Mouse (Mus musculus): ENCODE data around the gene Btnl4. TPM values are rescaled to one million over a fixed set of nuclear protein-coding genes. Genes with fewer than 3 reads are reported as not detected.
"Not testable (repeated sequence)": the region's sequence is repeated elsewhere in the genome, so short reads cannot be mapped to it uniquely, and the experiment has no call there.

Btnl4 gene
- polyA plus RNA-seq (2012; rRNA removed), result 55.9 and 102 TPM in 2 replicates

DNA sequence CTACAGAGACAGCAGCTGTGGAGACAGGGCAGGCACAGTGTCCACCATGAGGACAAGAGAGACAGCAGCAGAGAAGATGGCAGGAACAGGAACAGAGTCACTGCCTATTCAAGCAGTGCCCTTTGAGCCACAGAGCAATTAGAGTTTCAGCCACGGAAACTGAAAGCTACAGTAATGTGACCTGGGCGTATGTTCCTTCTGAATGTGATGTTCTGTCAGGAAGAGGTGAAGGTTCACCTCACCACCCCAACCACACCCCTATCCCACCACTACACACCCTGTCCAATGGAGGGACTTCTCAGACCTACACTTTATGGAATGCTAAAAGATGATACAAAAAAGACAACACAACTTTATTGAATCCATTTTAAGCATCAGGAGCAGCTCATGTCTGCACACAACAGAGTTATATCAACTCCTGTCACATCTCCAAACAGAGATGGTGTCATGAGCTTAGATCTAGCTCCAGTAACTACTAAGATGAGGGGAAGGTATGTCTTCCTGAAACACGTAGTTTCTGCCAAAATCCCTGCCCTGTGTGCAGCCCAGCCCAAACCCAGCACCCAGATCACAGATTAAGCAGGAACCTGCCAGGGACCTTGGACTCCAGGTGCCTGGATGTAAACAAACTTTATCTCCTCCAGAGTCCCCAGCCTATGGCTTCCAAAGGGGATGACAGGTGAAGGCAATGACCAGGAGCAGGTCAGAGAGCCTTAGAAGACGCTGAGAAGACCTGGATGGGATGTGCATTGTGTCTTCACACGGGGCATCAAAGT is at the start of gene Btnl4:
TSS of gene Btnl4 (minus strand) at position 81 of the 776 bp plus-strand sequence.
- not testable (repeated sequence) for DNase-seq (ENCODE audit: low read depth, low spot score)
- WGBS, result 29% methylated on average over 5 of the region's 5 CpGs

DNA sequence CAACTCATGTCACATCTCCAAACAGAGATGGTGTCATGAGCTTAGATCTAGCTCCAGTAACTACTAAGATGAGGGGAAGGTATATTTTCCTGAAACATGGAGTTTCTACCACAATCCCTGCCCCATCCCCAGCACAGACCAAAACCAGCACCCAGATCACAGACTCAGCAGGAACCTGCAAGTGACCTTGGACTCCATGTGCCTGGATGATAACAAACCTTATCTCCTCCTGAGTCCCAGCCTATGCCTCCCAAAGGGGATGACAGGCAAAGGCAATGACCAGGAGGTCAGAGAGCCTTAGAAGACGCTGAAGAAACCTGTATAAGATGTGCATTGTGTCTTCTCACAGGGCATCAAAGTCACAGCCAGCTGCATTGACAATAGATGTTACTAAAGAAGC is 41.9 kb upstream of the Btnl4 start:
- no peak for DNase-seq (ENCODE audit: low read depth, low spot score)
- 65% methylated on average over 1 of the region's 1 CpGs for WGBS

DNA sequence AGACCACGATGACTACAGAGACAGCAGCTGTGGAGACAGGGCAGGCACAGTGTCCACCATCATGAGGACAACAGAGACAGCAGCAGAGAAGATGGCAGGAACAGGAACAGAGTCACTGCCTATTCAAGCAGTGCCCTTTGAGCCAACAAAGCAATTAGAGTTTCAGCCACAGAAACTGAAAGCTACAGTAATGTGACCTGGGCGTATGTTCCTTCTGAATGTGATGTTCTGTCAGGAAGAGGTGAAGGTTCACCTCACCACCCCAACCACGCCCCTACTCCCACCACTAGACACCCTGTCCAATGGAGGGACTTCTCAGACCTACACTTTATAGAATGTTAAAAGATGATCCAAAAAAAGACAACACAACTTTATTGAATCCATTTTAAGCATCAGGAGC is 41.5 kb upstream of the Btnl4 start:
- WGBS, result 45% methylated on average over 3 of the region's 3 CpGs
- DNase-seq (ENCODE audit: low read depth, low spot score), result not testable (repeated sequence)

DNA sequence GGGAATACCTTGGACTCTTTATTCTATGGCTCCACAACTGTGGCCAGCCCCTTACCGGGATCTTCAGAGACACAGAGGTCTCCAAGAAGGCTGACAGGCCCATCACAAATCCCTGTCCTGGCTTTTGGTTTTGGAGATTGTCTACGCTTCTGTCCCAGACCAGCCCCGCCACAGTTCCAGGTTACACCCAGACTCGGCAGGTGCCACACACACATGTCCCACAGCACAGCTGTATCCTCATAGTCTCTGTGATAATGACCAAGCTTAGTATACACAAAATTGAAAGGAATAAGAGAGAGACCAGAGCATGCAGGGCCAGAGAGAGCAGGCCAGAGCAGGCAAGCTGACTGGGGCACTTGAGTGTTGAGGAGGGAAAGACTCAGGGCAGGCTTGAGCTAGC is 40.7 kb upstream of the Btnl4 start:
- DNase-seq (ENCODE audit: low read depth, low spot score), result no peak
- WGBS, result 44% methylated on average over 4 of the region's 4 CpGs

DNA sequence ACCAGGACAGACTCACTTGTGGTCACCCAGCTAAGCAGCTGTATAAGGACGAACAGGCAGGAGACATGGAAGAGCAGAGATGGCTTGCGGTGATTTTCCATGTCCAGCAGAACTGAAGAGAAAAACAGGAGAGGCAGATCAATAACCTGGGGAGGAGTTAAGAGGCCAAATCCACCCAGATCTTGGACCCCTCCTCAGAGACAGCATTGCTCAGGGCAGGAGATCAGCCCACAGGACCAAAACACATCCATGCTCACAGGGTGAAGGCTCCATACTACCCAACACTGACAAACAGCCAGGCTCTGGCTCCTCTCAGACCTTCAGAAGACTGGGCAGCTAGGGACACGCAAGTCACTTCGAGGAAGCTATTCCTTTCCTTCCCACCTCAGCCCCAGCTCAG is 40.1 kb upstream of the Btnl4 start, which contains the start of gene Btnl6:
TSS of gene Btnl6 (minus strand) at position 101 of the 400 bp plus-strand sequence.
- 86% methylated on average over 4 of the region's 4 CpGs for WGBS
- DNase-seq (ENCODE audit: low read depth, low spot score), result no peak

DNA sequence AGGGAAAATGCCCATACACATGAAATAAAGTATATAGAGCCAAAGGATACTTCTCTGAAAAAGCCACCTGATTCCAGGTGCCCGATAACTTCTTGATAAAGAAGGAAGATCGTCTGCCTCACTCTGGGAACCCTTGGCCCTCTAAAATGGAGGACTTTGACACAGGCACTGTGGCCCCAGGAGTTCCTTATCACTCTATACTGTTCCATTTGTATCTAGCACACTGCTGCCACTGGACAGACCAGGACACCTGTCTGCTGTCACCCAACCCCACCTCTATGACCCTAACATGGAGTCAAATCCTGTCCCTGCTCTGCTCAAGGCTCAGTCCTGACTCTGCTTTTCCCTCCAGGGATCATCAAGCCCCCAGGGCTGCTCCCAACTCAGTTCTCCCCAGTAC is 39.4 kb upstream of the Btnl4 start:
- 55% methylated on average over 2 of the region's 2 CpGs for WGBS

DNA sequence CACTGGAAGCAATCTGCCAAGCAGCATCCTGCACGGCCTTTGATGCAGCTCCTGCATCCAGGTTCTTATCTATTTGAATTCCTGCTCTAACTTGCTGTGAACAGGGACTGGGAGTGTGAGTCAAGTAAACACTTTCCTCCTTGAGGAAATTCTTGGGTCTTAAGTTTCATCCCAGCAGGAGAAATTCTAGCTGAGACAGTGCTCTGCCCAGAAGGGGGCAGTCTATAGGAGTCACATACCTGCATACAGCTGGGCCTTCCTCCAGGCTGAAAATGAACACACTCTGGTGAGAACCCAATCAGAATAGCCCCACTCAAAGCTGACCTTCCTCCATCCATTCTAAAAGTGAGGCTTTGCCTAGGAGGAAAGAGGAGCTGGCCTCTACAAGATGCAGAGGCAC is 34.6 kb upstream of the Btnl4 start:
- not testable (repeated sequence) for DNase-seq (ENCODE audit: low read depth, low spot score)

More for the DNA sequence above, 39.4 kb upstream of the Btnl4 start:
- no peak for DNase-seq (ENCODE audit: low read depth, low spot score)

DNA sequence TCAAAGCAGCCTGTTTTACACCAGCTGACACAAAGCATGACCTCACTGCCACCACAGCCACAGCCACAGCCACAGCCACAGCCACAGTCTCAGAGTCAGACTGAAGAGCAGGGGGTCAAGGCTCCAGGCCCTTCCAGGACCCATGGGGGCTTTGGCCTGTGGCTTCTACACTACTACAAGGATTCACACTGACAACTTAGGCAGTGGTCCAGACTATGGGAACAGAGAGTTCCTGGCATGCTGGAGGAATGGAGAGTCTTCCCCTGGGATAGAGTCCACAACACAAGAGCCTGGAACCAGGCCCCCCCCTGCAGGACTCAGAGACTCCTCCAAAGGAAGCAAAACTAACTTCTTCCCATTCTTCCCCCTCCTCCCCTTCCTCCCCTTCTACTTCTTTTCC is 30.5 kb upstream of the Btnl4 start:
- DNase-seq (ENCODE audit: low read depth, low spot score), result no peak

More for the DNA sequence above, 34.6 kb upstream of the Btnl4 start:
- 74% methylated on average over 1 of the region's 1 CpGs for WGBS

DNA sequence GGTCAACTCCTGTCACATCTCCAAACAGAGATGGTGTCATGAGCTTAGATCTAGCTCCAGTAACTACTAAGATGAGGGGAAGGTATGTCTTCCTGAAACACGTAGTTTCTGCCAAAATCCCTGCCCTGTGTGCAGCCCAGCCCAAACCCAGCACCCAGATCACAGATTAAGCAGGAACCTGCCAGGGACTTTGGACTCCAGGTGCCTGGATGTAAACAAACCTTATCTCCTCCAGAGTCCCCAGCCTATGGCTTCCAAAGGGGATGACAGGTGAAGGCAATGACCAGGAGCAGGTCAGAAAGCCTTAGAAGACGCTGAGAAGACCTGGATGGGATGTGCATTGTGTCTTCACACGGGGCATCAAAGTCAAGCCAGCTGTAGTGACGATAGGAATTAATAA is 20.6 kb upstream of the Btnl4 start:
- not testable (repeated sequence) for DNase-seq (ENCODE audit: low read depth, low spot score)
- WGBS, result 27% methylated on average over 4 of the region's 4 CpGs

DNA sequence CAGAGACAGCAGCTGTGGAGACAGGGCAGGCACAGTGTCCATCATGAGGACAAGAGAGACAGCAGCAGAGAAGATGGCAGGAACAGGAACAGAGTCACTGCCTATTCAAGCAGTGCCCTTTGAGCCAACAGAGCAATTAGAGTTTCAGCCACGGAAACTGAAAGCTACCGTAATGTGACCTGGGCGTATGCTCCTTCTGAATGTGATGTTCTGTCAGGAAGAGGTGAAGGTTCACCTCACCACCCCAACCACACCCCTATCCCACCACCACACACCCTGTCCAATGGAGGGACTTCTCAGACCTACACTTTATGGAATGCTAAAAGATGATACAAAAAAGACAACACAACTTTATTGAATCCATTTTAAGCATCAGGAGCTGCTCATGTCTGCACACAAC is 20.2 kb upstream of the Btnl4 start:
- 21% methylated on average over 3 of the region's 3 CpGs for WGBS

DNA sequence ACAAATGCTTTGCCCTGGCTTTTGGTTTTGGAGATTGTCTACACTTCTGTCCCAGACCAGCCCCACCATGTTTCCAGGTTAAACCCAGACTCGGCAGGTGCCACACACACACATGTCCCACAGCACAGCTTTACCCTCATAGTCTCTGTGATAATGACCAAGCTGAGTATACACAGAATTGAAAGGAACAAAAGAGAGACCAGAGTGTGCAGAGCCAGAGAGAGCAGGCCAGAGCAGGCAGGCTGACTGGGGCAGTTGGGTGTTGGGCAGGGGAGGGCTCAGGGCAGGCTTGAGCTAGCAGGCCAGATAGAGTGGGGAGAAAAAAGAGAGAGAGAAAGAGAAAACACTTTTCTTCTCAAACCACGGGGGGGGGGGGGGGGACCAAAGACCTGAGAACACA is 19.4 kb upstream of the Btnl4 start:
- 24% methylated on average over 1 of the region's 2 CpGs for WGBS
- no peak for DNase-seq (ENCODE audit: low read depth, low spot score)

More for the DNA sequence above, 20.2 kb upstream of the Btnl4 start:
- DNase-seq (ENCODE audit: low read depth, low spot score), result not testable (repeated sequence)

DNA sequence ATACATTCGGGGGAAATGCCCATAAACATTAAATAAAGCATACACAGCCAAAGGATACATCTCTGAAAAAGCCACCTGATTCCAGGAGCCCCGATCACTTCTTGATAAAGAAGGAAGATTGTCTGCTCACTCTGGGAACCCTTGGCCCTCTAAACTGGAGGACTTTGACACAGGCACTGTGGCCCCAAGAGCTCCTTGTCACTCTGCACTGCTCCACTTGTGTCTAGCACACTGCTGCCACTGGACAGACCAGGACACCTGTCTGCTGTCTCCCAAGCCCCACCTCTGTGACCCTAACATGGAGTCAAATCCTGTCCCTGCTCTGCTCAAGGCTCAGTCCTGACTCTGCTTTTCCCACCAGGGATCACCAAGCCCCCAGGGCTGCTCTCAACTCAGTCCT is 18.0 kb upstream of the Btnl4 start:
- WGBS, result 26% methylated on average over 2 of the region's 2 CpGs
- DNase-seq (ENCODE audit: low read depth, low spot score), result not testable (repeated sequence)

DNA sequence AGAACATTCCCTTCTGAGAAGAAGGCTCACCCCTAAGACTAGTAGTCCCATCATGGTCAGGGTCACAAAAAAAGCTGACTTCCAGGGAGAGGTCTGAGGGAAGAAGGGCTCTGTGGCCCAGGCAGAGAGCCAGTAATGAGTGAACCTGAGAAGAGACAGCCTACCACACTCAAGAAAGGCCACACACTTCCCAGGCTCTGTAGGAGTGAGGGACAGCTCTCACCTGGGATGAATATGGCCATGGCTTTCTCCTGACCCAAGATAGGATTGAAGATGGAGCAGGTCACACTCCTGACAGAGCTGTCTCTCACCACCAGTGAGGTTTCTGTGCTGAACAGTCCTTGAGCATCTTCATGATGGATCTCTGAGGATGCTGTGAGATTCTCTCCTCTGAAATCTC is 15.7 kb upstream of the Btnl4 start:
- DNase-seq (ENCODE audit: low read depth, low spot score), result no peak

DNA sequence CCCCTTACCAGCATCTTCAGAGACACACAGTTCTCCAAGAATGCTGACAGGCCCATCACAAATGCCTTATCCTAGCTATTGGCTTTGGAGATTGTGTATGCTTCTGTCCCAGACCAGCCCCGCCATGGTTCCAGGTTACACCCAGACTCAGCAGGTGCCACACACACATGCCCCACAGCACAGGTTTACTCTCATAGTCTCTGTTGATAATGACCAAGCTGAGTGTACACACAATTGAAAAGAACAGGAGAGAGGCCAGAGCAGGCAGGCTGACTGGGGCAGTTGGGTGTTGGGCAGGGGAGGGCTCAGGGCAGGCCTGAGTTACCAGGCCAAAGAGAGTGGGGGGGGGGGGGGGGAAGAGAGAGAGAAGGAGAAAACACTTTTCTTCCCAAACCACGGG is 691 bp downstream of the Btnl4 start:
- DNase-seq (ENCODE audit: low read depth, low spot score), result no peak
- WGBS, result 37% methylated on average over 1 of the region's 2 CpGs

DNA sequence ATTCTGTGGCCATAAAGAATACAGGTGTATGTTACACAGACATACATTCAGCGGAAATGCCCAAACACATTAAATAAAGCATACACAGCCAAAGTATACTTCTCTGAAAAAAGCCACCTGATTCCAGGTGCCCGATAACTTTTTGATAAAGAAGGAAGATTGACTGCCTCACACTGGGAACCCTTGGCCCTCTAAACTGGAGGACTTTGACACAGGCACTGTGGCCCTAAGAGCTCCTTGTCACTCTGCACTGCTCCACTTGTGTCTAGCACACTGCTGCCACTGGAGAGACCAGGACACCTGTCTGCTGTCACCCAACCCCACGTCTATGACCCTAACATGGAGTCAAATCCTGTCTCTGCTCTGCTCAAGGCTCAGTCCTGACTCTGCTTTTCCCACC is 2.1 kb downstream of the Btnl4 start:
- DNase-seq (ENCODE audit: low read depth, low spot score), result no peak
- WGBS, result 45% methylated on average over 3 of the region's 3 CpGs

DNA sequence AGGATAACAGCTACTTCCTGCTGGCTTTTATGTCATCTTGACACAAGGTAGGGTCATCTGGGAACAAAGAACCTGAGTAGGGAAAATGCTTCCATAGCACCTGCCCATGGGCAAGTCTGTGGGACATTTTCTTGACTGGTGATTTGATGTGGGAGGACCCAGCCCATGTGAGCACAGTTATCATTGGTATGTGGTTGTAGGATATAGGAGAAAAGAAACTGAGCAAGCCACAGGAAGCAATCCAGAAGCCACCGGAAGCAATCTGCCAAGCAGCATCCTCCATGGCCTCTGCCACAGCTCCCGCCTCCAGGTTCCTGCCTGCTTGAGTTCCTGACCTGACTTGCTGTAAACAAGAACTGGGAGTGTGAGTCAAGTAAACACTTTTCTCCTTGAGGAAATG is 6.6 kb downstream of the Btnl4 start:
- DNase-seq (ENCODE audit: low read depth, low spot score), result no peak
- 62% methylated on average over 2 of the region's 2 CpGs for WGBS

DNA sequence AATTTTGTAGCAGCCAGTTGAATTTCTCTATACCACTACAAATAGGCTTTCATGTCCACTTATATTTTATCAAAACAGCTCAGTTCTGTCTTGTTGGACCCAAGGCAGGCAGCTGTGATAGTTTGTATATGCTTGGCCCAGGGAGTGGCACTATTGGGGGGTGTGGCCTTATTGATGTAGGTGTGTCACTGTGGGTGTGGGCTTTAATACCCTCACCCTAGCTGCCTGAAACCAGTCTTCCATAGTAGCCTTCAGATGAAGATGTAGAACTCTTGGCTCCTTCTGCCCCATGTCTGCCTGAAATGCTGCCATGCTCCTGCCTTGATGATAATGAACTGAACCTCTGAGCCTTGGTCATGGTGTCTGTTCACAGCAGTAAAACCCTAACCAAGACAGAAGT is 11.2 kb downstream of the Btnl4 start:
- DNase-seq (ENCODE audit: low read depth, low spot score), result not testable (repeated sequence)

DNA sequence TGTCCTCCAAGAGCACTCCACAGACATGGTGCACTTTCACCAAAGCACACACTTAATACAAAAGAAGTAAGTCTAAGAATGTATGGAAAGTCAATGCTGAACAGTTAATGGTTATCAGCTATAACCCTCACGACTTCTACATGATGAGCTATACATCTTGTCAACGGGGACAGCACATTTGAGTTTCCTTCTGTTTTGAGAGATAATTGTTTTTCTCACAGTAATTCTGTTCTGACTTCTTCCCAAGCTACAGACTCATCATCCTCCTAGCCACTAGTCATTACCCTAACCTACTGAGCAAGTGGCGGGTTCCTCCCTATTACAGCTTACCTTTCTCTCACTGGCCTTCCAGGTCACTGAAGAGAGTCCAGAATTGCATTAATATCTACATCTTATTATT is 17.9 kb downstream of the Btnl4 start:
- DNase-seq (ENCODE audit: low read depth, low spot score), result no peak
- 91% methylated on average over 3 of the region's 3 CpGs for WGBS

DNA sequence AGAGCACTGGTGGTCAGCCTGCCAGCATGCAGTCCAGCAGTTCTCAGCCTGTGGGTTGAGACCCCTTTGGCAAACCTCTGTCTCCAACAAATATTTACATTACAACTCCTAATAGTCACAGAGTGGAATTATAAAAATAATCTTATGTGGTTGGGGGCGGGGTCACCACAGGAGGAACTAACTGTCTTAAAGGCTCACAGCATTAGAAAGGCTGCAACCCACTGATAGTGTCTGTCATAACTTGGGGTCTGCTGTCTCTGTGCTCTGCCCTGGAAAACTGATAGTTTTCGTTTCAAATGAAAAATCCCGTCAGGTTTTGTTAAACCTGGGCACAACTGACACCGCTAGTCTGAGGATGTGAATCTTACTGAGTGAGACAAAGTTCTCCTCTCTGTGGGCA is 19.4 kb downstream of the Btnl4 start:
- 74% methylated on average over 4 of the region's 4 CpGs for WGBS

DNA sequence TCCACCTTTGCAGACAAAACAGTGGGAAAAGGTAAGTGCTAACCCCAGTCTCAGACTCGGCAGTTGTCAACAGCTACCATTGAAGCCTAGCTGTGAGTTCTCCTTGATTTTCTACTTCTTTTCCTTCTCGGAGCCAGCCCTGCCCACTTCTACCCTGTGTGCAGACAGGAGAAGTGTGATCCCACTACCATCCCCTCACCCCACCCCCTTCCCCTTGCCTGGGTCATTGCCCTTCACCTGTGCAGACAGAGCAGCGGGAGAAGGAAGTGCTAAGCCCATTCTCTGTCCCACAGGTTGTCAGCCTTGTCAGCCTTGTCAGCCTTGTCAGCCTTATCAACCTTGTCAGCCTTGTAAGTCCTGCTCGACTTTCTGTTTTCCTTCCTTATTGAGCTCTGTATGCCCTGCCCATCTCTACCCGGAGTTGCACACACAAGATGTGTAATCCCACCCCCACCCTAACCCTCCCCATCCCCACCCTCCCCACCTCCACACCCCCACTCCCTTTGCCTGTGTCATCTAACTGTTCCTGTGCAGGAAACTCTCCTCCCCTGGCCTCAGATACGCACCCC is 28.6 kb downstream of the Btnl4 start:
- 15% methylated on average over 6 of the region's 6 CpGs for WGBS
- DNase-seq (ENCODE audit: low read depth, low spot score), result no peak

More for the DNA sequence above, 19.4 kb downstream of the Btnl4 start:
- DNase-seq (ENCODE audit: low read depth, low spot score), result no peak

DNA sequence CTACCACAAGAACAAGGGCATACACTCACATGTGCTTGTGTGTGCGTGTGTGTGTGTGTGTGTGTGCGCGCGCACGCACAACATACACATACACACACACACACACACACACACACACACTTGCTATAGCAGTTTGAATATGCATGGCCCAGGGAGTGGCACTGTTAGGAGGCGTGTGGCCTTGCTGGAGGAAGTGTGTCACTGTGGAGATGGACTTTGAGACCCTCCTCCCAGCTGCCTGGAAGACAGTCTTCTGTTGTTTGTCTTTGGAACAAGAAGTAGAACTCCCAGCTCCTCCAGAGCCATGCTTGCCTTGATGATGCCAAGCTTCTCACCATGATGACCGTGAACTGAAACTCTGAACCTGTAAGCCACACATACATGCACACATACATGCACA is 35.1 kb downstream of the Btnl4 start:
- DNase-seq (ENCODE audit: low read depth, low spot score), result peak; percentile 64
- 50% methylated on average over 7 of the region's 7 CpGs for WGBS

Measured in large intestine, adult 2 months (tissue).